Mouse (Mus musculus): ENCODE data around the gene Olfr1130. TPM values are rescaled to one million over a fixed set of nuclear protein-coding genes. Genes with fewer than 3 reads are reported as not detected.

The Olfr1130 gene
- polyA plus RNA-seq (2012) = not detected in 2 replicates

DNA sequence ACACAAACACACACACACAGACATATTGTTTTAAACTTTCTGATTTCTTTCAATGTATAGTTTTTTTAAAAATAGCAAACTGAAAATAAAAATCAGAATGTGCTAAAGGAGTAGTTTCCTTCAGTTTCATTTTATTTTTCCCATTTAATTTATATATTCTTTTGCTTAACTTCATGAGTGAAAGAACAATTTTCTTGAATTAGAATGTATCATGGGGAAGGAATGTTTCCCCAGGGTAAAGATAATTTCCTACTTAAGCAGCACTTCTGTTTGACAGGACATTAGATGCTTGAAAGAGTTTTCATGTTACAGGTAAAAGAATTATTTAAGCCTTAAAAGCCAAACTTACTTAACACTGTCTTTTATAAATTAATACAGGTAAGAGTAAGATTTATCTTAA, at the start of gene Olfr1130:
Gene Olfr1130 (plus strand): TSS at position 301 of the 400 bp plus-strand sequence.

DNA sequence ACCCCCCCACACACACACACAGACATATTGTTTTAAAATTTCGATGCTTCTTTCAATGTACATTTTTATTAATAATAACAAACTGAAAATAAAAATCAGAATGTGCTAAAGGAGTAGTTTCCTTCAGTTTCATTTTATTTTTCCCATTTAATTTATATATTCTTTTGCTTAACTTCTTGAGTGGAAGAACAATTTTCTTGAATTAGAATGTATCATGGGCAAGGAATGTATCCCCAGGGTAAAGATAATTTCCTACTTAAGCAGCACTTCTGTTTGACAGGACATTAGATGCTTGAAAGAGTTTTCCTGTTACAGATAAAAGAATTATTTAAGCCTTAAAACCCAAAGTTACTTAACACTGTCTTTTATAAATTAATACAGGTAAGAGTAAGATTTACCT, 32.4 kb upstream of the Olfr1130 start, which contains the start of gene Olfr1129:
Gene Olfr1129 (plus strand): TSS at position 301 of the 400 bp plus-strand sequence.

DNA sequence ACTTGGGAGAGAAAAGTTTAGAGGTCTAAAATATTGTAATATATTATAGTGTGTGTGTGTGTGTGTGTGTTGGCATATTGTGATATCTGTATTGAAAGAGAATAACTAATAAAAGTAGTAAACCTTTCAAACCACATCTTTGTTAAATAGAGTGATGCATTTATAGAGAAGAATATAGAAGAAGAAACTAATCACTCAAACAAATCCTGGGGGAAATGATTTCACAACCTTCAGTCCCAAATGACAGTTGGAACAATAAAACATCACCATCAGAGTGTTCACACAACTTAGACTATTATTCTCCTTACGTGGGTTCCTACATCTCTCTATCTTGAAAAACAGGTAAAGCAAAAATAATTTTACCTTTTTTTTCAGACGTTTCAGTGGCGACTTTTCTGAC, 20.8 kb downstream of the Olfr1130 start, which contains the start of gene Olfr1131:
Gene Olfr1131 (plus strand): TSS at position 301 of the 400 bp plus-strand sequence.

DNA sequence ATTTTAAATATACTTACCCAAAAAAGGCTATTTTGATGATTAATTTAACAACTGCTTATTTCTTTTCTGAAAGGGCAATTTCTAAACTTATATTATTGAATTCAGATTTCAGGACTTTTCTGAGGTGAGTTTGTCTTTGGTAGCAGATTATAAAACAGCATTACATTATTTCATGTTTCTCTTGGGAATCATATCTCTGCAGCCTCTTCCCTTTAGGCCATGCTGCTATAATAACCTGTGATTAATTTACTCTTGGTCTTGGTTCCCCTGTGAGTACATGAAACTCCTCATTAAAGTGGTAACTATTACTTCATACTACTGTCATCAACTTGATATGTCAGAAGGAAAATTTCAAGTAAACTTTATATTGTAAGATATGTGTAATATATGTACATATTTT, 31.4 kb downstream of the Olfr1130 start, which contains the start of gene Olfr1132:
Gene Olfr1132 (minus strand): TSS at position 101 of the 400 bp plus-strand sequence.

DNA sequence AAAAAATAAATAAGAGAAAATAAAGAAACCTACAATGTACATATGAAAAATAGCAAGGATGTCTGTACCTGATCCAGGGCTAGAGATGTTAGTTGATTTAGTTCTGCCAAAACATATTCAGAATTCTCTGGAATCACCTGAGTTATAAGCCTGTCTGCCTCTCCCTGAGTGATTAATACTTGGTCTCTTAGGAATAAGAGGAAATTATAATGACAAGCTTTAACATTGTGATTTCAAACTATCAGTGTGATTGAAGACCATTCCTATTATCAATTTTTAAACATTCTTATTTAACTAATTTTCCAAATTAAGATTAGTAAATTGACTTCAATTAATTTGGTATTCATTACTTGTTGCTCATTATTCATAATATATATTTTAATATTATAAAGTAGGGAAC, 41.3 kb downstream of the Olfr1130 start, which contains the start of gene Olfr1133:
Gene Olfr1133 (minus strand): TSS at position 101 of the 400 bp plus-strand sequence.

DNA sequence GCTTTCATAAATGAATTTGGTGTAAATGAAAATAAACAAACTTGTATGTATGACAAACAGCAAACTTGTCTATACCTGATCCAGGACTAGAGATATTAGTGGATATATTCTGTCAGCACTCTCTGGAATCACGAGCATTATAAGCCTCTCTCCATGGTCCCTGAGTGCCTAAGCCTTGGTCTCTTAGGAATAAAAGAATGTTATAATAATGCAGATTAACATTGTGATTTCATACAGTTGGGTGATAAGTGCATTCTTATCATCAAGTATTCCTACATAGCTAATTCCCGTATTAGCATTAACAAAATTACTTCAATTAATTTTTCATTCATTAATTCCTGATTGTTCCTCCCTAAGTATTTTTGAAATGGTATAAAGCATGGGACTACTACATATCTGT, 52.3 kb downstream of the Olfr1130 start, which contains the start of gene Olfr1134:
Gene Olfr1134 (minus strand): TSS at position 101 of the 400 bp plus-strand sequence.

Other genes starting within 250 kb of the Olfr1130 start
- gene Olfr1121, start 236.3 kb upstream of the Olfr1130 start, polyA plus RNA-seq (2012) = not detected in 2 replicates
- gene Olfr1122, start 220.4 kb upstream of the Olfr1130 start, polyA plus RNA-seq (2012) = not detected in 2 replicates
- not detected in 2 replicates for gene Olfr1123, start 189.6 kb upstream of the Olfr1130 start, polyA plus RNA-seq (2012)
- gene Olfr1124, start 175.9 kb upstream of the Olfr1130 start, polyA plus RNA-seq (2012) = 0.02 TPM in 1 of 2 replicates, not detected in the other
- gene Olfr1126, start 152.2 kb upstream of the Olfr1130 start, polyA plus RNA-seq (2012) = not detected in 2 replicates
- gene Pramel7, start 109.1 kb upstream of the Olfr1130 start, polyA plus RNA-seq (2012) = not detected in 2 replicates
- gene Pramel6, start 99.6 kb upstream of the Olfr1130 start, polyA plus RNA-seq (2012) = not detected in 2 replicates
- gene Olfr153, start 74.4 kb upstream of the Olfr1130 start, polyA plus RNA-seq (2012) = not detected in 2 replicates
- not detected in 2 replicates for gene Olfr1128, start 60.7 kb upstream of the Olfr1130 start, polyA plus RNA-seq (2012)
- not detected in 2 replicates for gene Olfr1129, start 32.3 kb upstream of the Olfr1130 start, polyA plus RNA-seq (2012)
- not detected in 2 replicates for gene Olfr1131, start 20.9 kb downstream of the Olfr1130 start, polyA plus RNA-seq (2012)
- not detected in 2 replicates for gene Olfr1132, start 31.3 kb downstream of the Olfr1130 start, polyA plus RNA-seq (2012)
- gene Olfr1133, start 41.2 kb downstream of the Olfr1130 start, polyA plus RNA-seq (2012) = not detected in 2 replicates
- gene Olfr1134, start 52.2 kb downstream of the Olfr1130 start, polyA plus RNA-seq (2012) = not detected in 2 replicates
- not detected in 2 replicates for gene Olfr1135, start 67.5 kb downstream of the Olfr1130 start, polyA plus RNA-seq (2012)
- not detected in 2 replicates for gene Olfr1136, start 87.7 kb downstream of the Olfr1130 start, polyA plus RNA-seq (2012)
- gene Olfr1137, start 107.0 kb downstream of the Olfr1130 start, polyA plus RNA-seq (2012) = not detected in 2 replicates
- gene Olfr1138, start 133.8 kb downstream of the Olfr1130 start, polyA plus RNA-seq (2012) = not detected in 2 replicates
- gene Olfr1140, start 137.5 kb downstream of the Olfr1130 start, polyA plus RNA-seq (2012) = not detected in 2 replicates
- gene Olfr1141, start 147.8 kb downstream of the Olfr1130 start, polyA plus RNA-seq (2012) = not detected in 2 replicates
- gene Olfr152, start 173.3 kb downstream of the Olfr1130 start, polyA plus RNA-seq (2012) = not detected in 2 replicates
- gene Olfr1143, start 194.4 kb downstream of the Olfr1130 start, polyA plus RNA-seq (2012) = not detected in 2 replicates
- not detected in 2 replicates for gene Olfr1145, start 203.6 kb downstream of the Olfr1130 start, polyA plus RNA-seq (2012)
- gene Olfr1148, start 224.3 kb downstream of the Olfr1130 start, polyA plus RNA-seq (2012) = not detected in 2 replicates
- not detected in 2 replicates for gene Olfr1150-ps1, start 237.8 kb downstream of the Olfr1130 start, polyA plus RNA-seq (2012)
- gene Olfr1151, start 249.7 kb downstream of the Olfr1130 start, polyA plus RNA-seq (2012) = not detected in 2 replicates